Mouse (Mus musculus) ES-E14 (cell line): ENCODE data around the gene Inpp5b. TPM values are rescaled to one million over a fixed set of nuclear protein-coding genes. Genes with fewer than 3 reads are reported as not detected.

Source experiments
- DNase-seq: peaks from one replicate; pipeline ENCODE4 v3.0.0-alpha.2; 2013; ENCODE audit warnings: low read depth, low spot score
- H3K27ac ChIP-seq: 2 replicates; pipeline ENCODE4 v1.5.1; 2012; ENCODE audit warnings: low read depth, mild to moderate bottlenecking, low read length, moderate library complexity, mixed read lengths; ENCODE audit not compliant: poor library complexity, insufficient read depth, severe bottlenecking
- H3K36me3 ChIP-seq: 2 replicates; pipeline ENCODE4 v1.6.1; 2012; ENCODE audit warnings: mild to moderate bottlenecking, low read length, moderate library complexity, mixed read lengths; ENCODE audit not compliant: control insufficient read depth, poor library complexity, insufficient read depth, severe bottlenecking
- H3K4me1 ChIP-seq, 2 experiments: fragments of 150-350 bp in 1 of 2; sonication (generic) in 1 of 2; 2 replicates each; pipeline ENCODE4 v1.6.1; 2012; ENCODE audit warnings: low read length in 2 of 2, mild to moderate bottlenecking in 1 of 2, mixed read lengths in 1 of 2; ENCODE audit not compliant: control insufficient read depth in 2 of 2, insufficient read depth in 2 of 2, poor library complexity in 1 of 2
- H3K4me3 ChIP-seq, 2 experiments: fragments of 150-350 bp in 1 of 2; sonication (generic) in 1 of 2; 2 replicates each; pipeline ENCODE4 v1.5.1; 2012; ENCODE audit warnings: low read length in 2 of 2, low read depth in 1 of 2, mild to moderate bottlenecking in 1 of 2, mixed read lengths in 1 of 2; ENCODE audit not compliant: insufficient read depth in 1 of 2, poor library complexity in 1 of 2, severe bottlenecking in 1 of 2
- H3K9ac ChIP-seq: 2 replicates; pipeline ENCODE4 v1.6.1; 2012; ENCODE audit warnings: low read depth, mild to moderate bottlenecking, low read length, mixed read lengths; ENCODE audit not compliant: poor library complexity, insufficient read depth, severe bottlenecking
- H3K9me3 ChIP-seq: fragments of 150-350 bp; sonication (generic); 2 replicates; pipeline ENCODE4 v1.6.1; 2012; ENCODE audit warnings: low read depth, mild to moderate bottlenecking, low read length; ENCODE audit not compliant: control insufficient read depth, insufficient read depth
- CHD2 ChIP-seq: IDR thresholded peaks from 2 replicates; pipeline ENCODE4 v1.6.1; 2014; ENCODE audit warnings: mild to moderate bottlenecking, low read depth, low read length, inconsistent platforms
- HCFC1 ChIP-seq: IDR thresholded peaks from 2 replicates; pipeline ENCODE4 v1.6.1; 2012; ENCODE audit warnings: low read length, inconsistent platforms, borderline replicate concordance; ENCODE audit not compliant: insufficient read depth
- MAFK ChIP-seq: IDR thresholded peaks from 2 replicates; pipeline ENCODE4 v1.6.1; 2014; ENCODE audit warnings: mild to moderate bottlenecking, low read depth, low read length, inconsistent platforms; ENCODE audit not compliant: insufficient read depth
- ZC3H11A ChIP-seq: IDR thresholded peaks from 2 replicates; pipeline ENCODE4 v1.6.1; 2012; ENCODE audit warnings: low read depth, mild to moderate bottlenecking, inconsistent platforms, low read length, borderline replicate concordance
- ZNF384 ChIP-seq: IDR thresholded peaks from 2 replicates; pipeline ENCODE4 v1.6.1; 2012; ENCODE audit warnings: low read depth, low read length, inconsistent platforms
- in situ Hi-C, 2 experiments: fragments of 600-800 bp; cut with MboI; formaldehyde crosslinking; loops; one replicate each; pipeline ENCODE4 v1.15.1; 2025; ENCODE audit warnings: low sequenced_read_pairs in 2 of 2, inconsistent platforms in 1 of 2; ENCODE audit not compliant: unreplicated experiment in 2 of 2
- total RNA-seq: library from RNA; depleted of rRNA; stranded (reverse); fragments of 300-350 nt; gene quantifications from 2 replicates; pipeline ENCODE4 v1.2.3, GENCODE M21; 2012

Gene Inpp5b
- total RNA-seq, 1 experiment, result 14.0 TPM

DNA sequence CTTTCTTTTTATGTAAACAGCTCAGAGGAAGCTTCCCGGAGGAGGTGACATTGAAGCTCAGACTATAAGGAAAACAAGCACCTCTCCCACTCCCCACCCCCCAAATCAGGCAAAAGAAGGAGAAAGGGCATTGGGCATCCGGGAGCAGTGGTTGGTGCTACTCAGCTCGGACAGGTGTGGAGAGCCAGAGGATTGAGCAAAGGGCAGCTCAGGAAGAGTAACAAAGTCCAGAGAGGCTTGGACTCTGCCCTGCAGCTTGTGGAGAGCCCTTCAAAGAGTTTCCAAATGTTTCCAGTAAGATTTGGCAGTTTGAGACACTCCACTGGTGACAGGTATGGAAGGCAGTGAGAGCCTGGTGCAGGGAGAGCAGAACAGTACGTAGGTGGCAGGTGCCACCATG is 6.2 kb downstream of the Inpp5b start:
- Histone ChIP-seq H3K36me3 (no peaks in the 10 kb centered on the region), H3K9me3 (no peaks in the 10 kb centered on the region), H3K4me3 (no peak overlapping the region), H3K9ac (no peak overlapping the region), H3K4me1 (0 out of 4 replicates have a peak, but pooled peaks cover 0 to 2% of the 10 kb centered on the region in 2 experiments), H3K27ac (no peak overlapping the region)
- no peak for DNase-seq
- in situ Hi-C loops, result no loop called here
- TF ChIP-seq HCFC1 (no peak), MAFK (no peak), CHD2 (no peak), ZC3H11A (no peak), ZNF384 (no peak)

DNA sequence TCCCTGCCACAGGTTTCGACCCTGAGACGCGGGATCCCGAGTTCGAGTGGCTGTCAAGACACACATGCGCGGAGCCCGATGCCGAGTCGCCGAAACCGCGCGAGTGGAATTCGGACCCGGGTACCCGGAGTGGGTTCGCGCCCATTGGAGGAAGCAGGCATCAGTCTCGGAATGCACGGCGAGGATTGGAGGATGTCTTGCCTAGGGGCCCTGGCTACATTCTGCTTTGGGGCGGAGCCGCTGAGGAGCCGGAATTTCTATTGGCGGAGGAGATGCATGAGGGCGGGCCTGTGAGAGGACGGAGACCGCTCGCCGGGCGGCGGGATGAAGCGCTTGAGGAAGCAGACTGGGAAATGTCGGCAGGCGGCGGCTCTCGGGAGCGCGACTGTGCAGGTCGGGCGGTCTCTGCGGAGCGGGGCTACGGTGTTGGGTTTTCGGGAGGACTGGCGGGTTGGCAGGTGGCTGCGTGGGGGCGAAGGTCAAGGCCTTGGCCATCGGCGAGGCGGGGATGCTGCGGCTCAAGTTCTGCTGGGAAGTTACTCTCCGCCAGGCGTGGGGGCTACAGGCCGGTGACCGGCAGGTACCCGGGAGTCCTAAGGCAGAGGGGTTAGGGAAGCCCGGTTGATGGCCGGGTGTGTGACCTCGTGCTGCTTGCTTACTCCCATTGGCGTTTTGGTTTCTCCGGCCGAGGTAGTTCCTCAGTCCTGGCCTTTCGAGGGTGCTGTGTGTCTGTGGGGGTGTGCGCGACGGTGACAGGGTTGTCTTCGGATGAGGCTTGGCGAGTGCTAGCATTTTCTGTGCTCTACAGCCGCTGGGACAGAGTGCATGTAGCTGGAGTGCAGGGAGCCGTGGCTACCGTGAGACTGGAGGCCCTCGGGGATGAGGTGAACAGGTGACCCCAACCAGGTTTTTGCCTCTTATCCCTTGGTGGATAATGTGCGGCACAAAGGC is 9.9 kb downstream of the Inpp5b start:
- DNase-seq, result peak; percentile 97
- peak overlapping the region; percentile 87 for H3K9ac ChIP-seq
- peaks cover 0 to 2% of the 10 kb centered on the region in 2 experiments; a peak in 1 of 4 replicates for H3K4me1 ChIP-seq
- no peaks in the 10 kb centered on the region for H3K9me3 ChIP-seq
- H3K27ac ChIP-seq, result no peak overlapping the region; the same call in 1 of the 2 replicates
- no peaks in the 10 kb centered on the region for H3K36me3 ChIP-seq
- TF ChIP-seq ZC3H11A, result no peak
- TF ChIP-seq MAFK, result no peak
- TF ChIP-seq HCFC1, result no peak
- peak; percentile 90 for TF ChIP-seq CHD2
- no peak for TF ChIP-seq ZNF384
- peak overlapping the region; percentile 88 to 90 for H3K4me3 ChIP-seq
- in situ Hi-C loops, result no loop called here

DNA sequence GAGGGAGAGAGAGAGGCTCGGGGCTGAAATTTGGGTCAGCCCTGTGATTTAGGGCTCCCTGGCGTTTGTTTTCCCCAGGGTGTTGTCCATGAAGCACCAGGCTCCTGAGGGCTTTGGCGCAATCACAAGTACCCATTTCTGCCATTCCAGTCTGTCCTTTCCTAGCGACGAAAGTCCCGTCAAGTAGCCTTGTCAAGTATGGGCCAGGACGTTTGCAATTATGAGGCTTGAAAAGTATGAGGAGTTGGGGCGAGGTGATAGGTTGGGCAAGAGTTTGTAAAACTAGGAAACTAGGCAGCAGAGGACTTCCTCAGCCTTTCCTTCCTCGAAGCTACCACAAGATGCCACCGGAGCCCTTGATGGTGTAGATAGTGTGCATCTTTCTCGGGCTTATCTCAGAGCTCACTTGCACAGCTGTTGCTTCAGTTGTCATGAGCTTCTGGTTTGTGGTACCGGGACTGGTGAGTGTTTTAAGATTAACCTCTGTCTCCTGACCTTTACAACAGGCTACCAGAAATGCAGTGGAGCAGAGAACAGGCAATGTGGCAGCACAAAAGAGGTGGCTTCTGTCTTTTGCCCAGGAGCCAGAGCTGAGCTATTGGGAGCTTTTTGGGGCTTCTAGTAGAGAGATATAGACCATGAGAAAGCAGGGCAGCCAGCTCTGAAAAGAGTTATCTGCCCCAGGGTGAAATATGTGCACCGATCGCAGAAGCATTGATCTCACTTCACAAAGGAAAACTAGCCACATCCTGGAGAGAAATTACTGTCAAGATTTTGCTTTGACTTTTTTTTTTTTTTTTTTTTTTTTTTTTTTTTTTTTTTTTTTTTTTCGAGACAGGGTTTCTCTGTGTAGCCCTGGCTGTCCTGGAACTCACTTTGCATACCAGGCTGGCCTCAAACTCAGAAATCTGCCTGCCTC is 10.9 kb downstream of the Inpp5b start:
- H3K36me3 ChIP-seq, result no peaks in the 10 kb centered on the region
- H3K27ac ChIP-seq, result no peak overlapping the region
- H3K9ac ChIP-seq, result no peak overlapping the region
- no peak for TF ChIP-seq HCFC1
- peak; percentile 74 for TF ChIP-seq ZNF384
- no peak for TF ChIP-seq CHD2
- TF ChIP-seq ZC3H11A, result no peak
- TF ChIP-seq MAFK, result no peak
- peak overlapping the region; percentile 88 to 90 for H3K4me3 ChIP-seq
- no peaks in the 10 kb centered on the region for H3K9me3 ChIP-seq
- peaks cover 0 to 2% of the 10 kb centered on the region in 2 experiments; a peak in 1 of 4 replicates for H3K4me1 ChIP-seq
- in situ Hi-C loops, result no loop called here
- DNase-seq, result no peak

DNA sequence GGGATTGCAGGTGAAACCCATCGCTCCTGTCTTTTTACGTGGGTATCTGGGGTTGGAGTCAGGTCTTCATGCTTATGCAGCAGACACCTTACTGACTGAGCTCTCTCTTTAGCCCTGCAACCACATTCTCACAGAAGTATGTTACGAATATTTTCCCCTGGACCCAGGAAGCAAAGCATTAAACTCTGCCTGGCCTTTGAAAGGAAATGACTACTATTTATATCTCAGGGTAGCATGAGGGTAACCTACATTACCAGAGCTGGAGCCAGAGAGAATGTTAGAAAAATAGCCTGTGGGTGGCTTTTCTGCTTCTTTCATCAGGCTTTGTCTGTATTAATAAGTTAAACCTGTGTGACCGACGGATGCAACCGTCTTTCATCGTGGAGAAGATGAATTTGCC is 13.9 kb downstream of the Inpp5b start:
- no peaks in the 10 kb centered on the region for H3K36me3 ChIP-seq
- in situ Hi-C loops, result no loop called here
- peaks cover 0 to 5% of the 10 kb centered on the region in 2 experiments; a peak in 1 of 4 replicates for H3K4me1 ChIP-seq
- TF ChIP-seq ZNF384 (no peak), ZC3H11A (no peak), CHD2 (no peak), HCFC1 (no peak), MAFK (no peak)
- H3K9ac ChIP-seq, result no peak overlapping the region
- no peak for DNase-seq
- H3K9me3 ChIP-seq, result no peaks in the 10 kb centered on the region
- no peak overlapping the region for H3K4me3 ChIP-seq
- no peak overlapping the region for H3K27ac ChIP-seq
